Mouse (Mus musculus) stomach, postnatal 0 days (tissue): ENCODE data around the gene Sfrp2.

Experiments
- CTCF ChIP-seq: IDR thresholded peaks from 2 replicates; pipeline ENCODE4 v1.5.1; 2016; ENCODE audit warnings: antibody characterized with exemption, low read depth, mild to moderate bottlenecking, moderate library complexity
- EP300 ChIP-seq: optimal IDR thresholded peaks from 2 replicates; pipeline ENCODE3; 2016; ENCODE audit warnings: antibody characterized with exemption

GRCm38 (mm10) chr3:83787086-83787485 lies 21.0 kb downstream of the Sfrp2 start:
- no peak for TF ChIP-seq CTCF
- no peak for TF ChIP-seq EP300
